In the genomic region with DNA sequence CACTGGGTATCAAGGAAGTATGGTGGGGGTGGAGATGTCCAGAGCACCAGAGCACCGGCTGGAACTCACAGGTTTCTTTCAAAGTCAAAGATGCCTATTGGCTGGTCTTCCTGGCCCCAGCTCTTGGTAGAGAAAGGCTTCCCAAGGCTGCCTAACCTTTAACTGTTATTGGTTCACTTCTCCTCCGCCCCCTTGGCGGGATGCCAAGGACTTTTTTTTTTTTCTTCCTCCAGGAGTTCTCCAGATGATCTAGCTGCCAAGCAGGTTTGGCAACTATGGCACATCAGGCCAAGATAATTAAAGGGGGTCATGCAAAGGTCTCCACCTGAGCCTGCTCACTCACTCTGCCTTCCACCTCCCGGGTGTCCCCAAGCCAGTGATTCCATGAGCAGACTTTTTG, we compare ENCODE assay signal across 10 mouse cellular contexts.
DNase-seq lines count a peak whose midpoint lies in the region; ATAC-seq lines count a peak whose summit lies in the region.
"Had no signal": no experiment of that assay in that cellular context is flagged by ENCODE, and none has a peak within 500 bp of the region (broad histone marks: within the 10 kb centered on the region; RNA-seq: fewer than 3 reads in every experiment).

No protein-coding gene starts in this region.

- no peak overlapping the region for H3K4me2 ChIP-seq in kidney, embryonic 16.5 days (replicated peaks; ENCODE audit: low read depth, low read length)

- no peak overlapping the region for H3K9ac ChIP-seq in kidney, embryonic 16.5 days (replicated peaks; ENCODE audit: low read length)

- no peak overlapping the region for H3K4me3 ChIP-seq in heart, embryonic 10.5 days
- no peak overlapping the region for H3K4me3 ChIP-seq in kidney, embryonic 16.5 days (ENCODE audit: low read length)
- H3K4me3 ChIP-seq: left cerebral cortex, adult 2 months had no signal

- H3K27me3 ChIP-seq in heart, embryonic 10.5 days (ENCODE audit: insufficient read depth, poor library complexity, severe bottlenecking) = peaks cover 6% of the 10 kb centered on the region; the same call in 1 of the 2 replicates
- H3K27me3 ChIP-seq in kidney, embryonic 16.5 days (ENCODE audit: insufficient read depth, low read length) = no peaks in the 10 kb centered on the region

- 67% methylated on average over 4 of the region's 4 CpGs for WGBS in heart, embryonic 10.5 days
- 46% methylated on average over 4 of the region's 4 CpGs for WGBS in kidney, embryonic 16.5 days

- no peaks in the 10 kb centered on the region for H3K4me1 ChIP-seq in heart, embryonic 10.5 days
- H3K4me1 ChIP-seq in kidney, embryonic 16.5 days (ENCODE audit: insufficient read depth, low read length) = no peaks in the 10 kb centered on the region

- no peaks in the 10 kb centered on the region for H3K36me3 ChIP-seq in heart, embryonic 10.5 days
- H3K36me3 ChIP-seq in kidney, embryonic 16.5 days (ENCODE audit: insufficient read depth, low read length) = no peaks in the 10 kb centered on the region
- H3K36me3 ChIP-seq: G1E had no signal

- intact Hi-C loops in heart, postnatal 14 days (cut with DNase I) = no loop called here

- H3K9me3 ChIP-seq in heart, embryonic 10.5 days = no peaks in the 10 kb centered on the region
- H3K9me3 ChIP-seq in kidney, embryonic 16.5 days (ENCODE audit: low read length) = no peaks in the 10 kb centered on the region
- H3K9me3 ChIP-seq: G1E had no signal

- peak; percentile 33 to 50 for DNase-seq in heart, postnatal 14 days
- no peak for DNase-seq in heart, embryonic 10.5 days (ENCODE audit: low spot score)
- DNase-seq in adrenal gland, postnatal 14 days = peak; percentile 85
- peak; percentile 65 for DNase-seq in ovary, postnatal 14 days (ENCODE audit: low spot score)
- no peak for DNase-seq in frontal cortex, postnatal 25 days (ENCODE audit: low spot score in 2 of 2)

- no peak overlapping the region for H3K27ac ChIP-seq in heart, embryonic 10.5 days
- H3K27ac ChIP-seq in kidney, embryonic 16.5 days (ENCODE audit: low read length) = peak overlapping the region; percentile 87

- ATAC-seq in kidney, embryonic 16.5 days (ENCODE audit: low FRiP score, low TSS enrichment) = peak; percentile 94
- ATAC-seq in megakaryocyte, adult 5-6 weeks (ENCODE audit: poor library complexity, severe bottlenecking) = no peak
- ATAC-seq in monocyte, adult 5-6 weeks (replicated peaks; ENCODE audit: insufficient number of reproducible peaks, low FRiP score, low TSS enrichment, poor library complexity, severe bottlenecking) = no peak

Comparison
In these comparisons a context has a peak if more than half of its experiments do, and no peak if none do; other contexts are left out.
1. DNase-seq: peak in heart, postnatal 14 days (2 of 2), adrenal gland, postnatal 14 days (single experiment) and ovary, postnatal 14 days (single experiment); none in heart, embryonic 10.5 days (single experiment) and frontal cortex, postnatal 25 days (0 of 2).